Mouse (Mus musculus) right cerebral cortex, adult 2 months (tissue): ENCODE data around the gene Cutc.
A peak's percentile ranks its signal among the peaks of the same experiment; 100 is the strongest.

Experiments
- DNase-seq, 2 experiments: peaks; one replicate each; pipeline ENCODE4 v3.0.0; 2021 to 2022; ENCODE audit warnings: low spot score in 2 of 2

Gene Cutc

GRCm38 (mm10) chr19:43752489-43753225 lies at the start of gene Cutc, which contains the start of gene Cox15:
TSS of gene Cutc (plus strand) at chr19:43752996.
TSS of gene Cox15 (minus strand) at chr19:43753000.
- peak; percentile 97 to 98 for DNase-seq

- no peak for DNase-seq
Measured at GRCm38 (mm10) chr19:43704211-43704610, 48.6 kb upstream of the Cutc start.

GRCm38 (mm10) chr19:43704787-43705497 lies 47.9 kb upstream of the Cutc start:
- DNase-seq, result no peak

GRCm38 (mm10) chr19:43708206-43708605 lies 44.6 kb upstream of the Cutc start:
- no peak for DNase-seq

- DNase-seq, result no peak
Measured at GRCm38 (mm10) chr19:43709317-43709716, 43.5 kb upstream of the Cutc start.

- no peak for DNase-seq
Measured at GRCm38 (mm10) chr19:43711159-43711916, 41.5 kb upstream of the Cutc start.

GRCm38 (mm10) chr19:43711971-43712370 lies 40.8 kb upstream of the Cutc start:
- no peak for DNase-seq

- DNase-seq, result no peak
Measured at GRCm38 (mm10) chr19:43720061-43720460, 32.7 kb upstream of the Cutc start.

GRCm38 (mm10) chr19:43722891-43723290 lies 29.9 kb upstream of the Cutc start:
- no peak for DNase-seq

- DNase-seq, result no peak
Measured at GRCm38 (mm10) chr19:43723501-43723900, 29.3 kb upstream of the Cutc start.

- no peak for DNase-seq
Measured at GRCm38 (mm10) chr19:43724194-43724593, 28.6 kb upstream of the Cutc start.

- DNase-seq, result no peak
Measured at GRCm38 (mm10) chr19:43724821-43725220, 28.0 kb upstream of the Cutc start.

- DNase-seq, result no peak
Measured at GRCm38 (mm10) chr19:43726510-43727146, 26.2 kb upstream of the Cutc start.

- DNase-seq, result no peak
Measured at GRCm38 (mm10) chr19:43729296-43730036, 23.3 kb upstream of the Cutc start.

- no peak for DNase-seq
Measured at GRCm38 (mm10) chr19:43730037-43730428, 22.8 kb upstream of the Cutc start.

GRCm38 (mm10) chr19:43731157-43731556 lies 21.6 kb upstream of the Cutc start:
- DNase-seq, result no peak

GRCm38 (mm10) chr19:43738409-43738808 lies 14.4 kb upstream of the Cutc start:
- no peak for DNase-seq

GRCm38 (mm10) chr19:43743401-43743800 lies 9.4 kb upstream of the Cutc start:
- DNase-seq, result no peak

- DNase-seq, result no peak
Measured at GRCm38 (mm10) chr19:43745740-43746139, 7.1 kb upstream of the Cutc start.

GRCm38 (mm10) chr19:43747877-43748276 lies 4.9 kb upstream of the Cutc start:
- no peak for DNase-seq

GRCm38 (mm10) chr19:43750008-43750407 lies 2.8 kb upstream of the Cutc start:
- no peak for DNase-seq
